Mouse (Mus musculus): ENCODE data around the gene Tmem101. TPM values are rescaled to one million over a fixed set of nuclear protein-coding genes. Genes with fewer than 3 reads are reported as not detected.

The Tmem101 gene
- 37.9 and 40.4 TPM in 2 replicates for polyA plus RNA-seq (2016; fragmentation: Nextera tagmentation; extraction: Ambion mirVana)

DNA sequence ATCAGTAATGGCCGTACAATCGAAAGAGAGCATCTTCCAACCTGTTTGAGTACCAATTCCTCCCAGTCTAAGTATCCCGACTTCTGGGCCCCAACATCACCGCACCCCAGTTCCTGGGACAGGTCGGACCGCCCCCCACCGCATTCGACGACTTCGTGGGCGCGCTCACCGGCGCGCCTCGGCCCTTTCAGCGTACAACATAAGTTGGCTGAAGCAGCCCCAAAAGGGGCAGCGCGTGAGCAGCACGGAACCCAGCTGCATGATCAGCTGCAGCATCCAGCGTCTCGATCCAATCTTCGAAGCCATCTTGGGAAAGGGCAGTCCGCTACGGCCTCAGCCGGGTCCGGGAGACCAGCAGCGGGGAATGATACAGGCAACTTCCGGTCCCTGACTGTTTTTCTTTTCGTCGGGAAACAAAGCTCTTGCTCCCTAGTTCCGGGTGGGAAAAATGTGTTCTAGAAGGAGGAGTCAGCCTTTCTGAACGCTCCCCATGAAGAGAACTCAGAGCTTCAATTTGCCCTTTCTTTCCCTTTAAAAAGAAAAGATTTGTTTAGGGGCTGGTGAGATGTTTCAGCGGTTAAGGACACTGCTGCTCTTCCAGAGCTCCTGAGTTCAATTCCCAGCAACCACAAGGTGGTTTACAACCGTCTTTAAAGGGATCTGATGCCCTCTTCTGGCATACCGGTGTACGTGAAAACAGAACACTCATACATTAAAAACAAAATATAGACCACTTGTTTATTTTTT, at the start of gene Tmem101:
Gene Tmem101, minus strand, starts transcription at position 366 of the 747 bp plus-strand sequence.
- peaks cover 9% of the 10 kb centered on the region for H3K4me1 ChIP-seq
- no peaks in the 10 kb centered on the region for H3K27me3 ChIP-seq
- peak within 1 kb of the TSS; percentile 82 for H3K27ac ChIP-seq
- peak within 1 kb of the TSS; percentile 93 for H3K4me2 ChIP-seq (replicated peaks)
- under 1% methylated on average over 37 of the region's 37 CpGs for WGBS
- ATAC-seq (ENCODE audit: low FRiP score): peak; percentile 86
- peak within 1 kb of the TSS; percentile 83 for H3K4me3 ChIP-seq
- H3K9ac ChIP-seq: peak within 1 kb of the TSS; percentile 79
- no peaks in the 10 kb centered on the region for H3K9me3 ChIP-seq (replicated peaks)
- peaks cover 22% of the 10 kb centered on the region; the same call in 1 of the 2 replicates for H3K36me3 ChIP-seq

DNA sequence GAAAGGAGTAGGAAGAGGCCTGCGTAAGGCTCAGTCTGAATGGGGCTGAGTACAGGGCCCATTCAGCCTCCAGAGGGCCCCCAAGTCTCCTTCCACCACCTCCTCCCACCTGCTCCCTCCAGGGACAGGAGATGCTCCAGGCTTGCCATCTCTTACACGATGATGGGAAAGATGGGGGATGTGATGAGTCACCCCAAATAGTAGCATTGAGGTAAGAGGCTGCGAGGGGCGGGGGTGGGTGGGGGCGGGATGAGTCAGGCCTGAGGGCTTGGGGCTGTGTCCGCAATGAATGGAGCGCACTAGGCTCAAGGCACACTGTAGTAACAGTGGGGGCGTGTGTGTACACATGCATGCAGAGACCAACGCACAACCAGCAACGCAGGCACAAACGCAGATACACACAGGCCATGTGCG, 45.2 kb upstream of the Tmem101 start:
- no peak overlapping the region for H3K4me2 ChIP-seq (replicated peaks)
- peaks cover 96% of the 10 kb centered on the region for H3K36me3 ChIP-seq
- H3K9ac ChIP-seq: no peak overlapping the region
- no peaks in the 10 kb centered on the region for H3K27me3 ChIP-seq
- 82% methylated on average over 12 of the region's 12 CpGs for WGBS
- H3K4me3 ChIP-seq: no peak overlapping the region
- H3K9me3 ChIP-seq (replicated peaks): no peaks in the 10 kb centered on the region
- H3K4me1 ChIP-seq: peaks cover under 1% of the 10 kb centered on the region; the same call in 1 of the 2 replicates
- no peak for ATAC-seq (ENCODE audit: low FRiP score)
- H3K27ac ChIP-seq: no peak overlapping the region

DNA sequence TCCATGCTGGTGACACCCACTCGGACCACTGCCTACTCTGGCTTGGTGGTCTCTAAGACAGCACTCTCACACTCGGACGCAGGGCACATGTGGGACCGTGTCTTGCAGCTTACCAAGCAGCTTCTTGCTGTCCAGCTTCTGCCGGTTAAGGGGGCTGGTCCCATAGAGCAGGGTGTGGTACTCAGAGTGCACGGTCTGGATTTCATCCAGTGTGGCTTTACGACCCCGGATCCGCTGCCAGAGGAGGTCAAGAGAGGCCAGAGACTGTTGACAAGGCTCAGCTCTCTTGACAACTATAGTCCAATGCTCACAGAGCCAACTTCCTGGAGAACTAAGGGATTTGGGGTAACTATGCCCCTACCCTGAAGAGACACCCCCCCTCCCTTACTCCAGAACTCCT, 43.7 kb upstream of the Tmem101 start:
- no peak overlapping the region for H3K9ac ChIP-seq
- no peaks in the 10 kb centered on the region for H3K9me3 ChIP-seq (replicated peaks)
- H3K27ac ChIP-seq: no peak overlapping the region
- no peak overlapping the region for H3K4me3 ChIP-seq
- H3K4me2 ChIP-seq (replicated peaks): no peak overlapping the region
- peaks cover 96% of the 10 kb centered on the region for H3K36me3 ChIP-seq
- no peaks in the 10 kb centered on the region for H3K4me1 ChIP-seq
- H3K27me3 ChIP-seq: no peaks in the 10 kb centered on the region
- no peak for ATAC-seq (ENCODE audit: low FRiP score)
- 82% methylated on average over 9 of the region's 9 CpGs for WGBS

DNA sequence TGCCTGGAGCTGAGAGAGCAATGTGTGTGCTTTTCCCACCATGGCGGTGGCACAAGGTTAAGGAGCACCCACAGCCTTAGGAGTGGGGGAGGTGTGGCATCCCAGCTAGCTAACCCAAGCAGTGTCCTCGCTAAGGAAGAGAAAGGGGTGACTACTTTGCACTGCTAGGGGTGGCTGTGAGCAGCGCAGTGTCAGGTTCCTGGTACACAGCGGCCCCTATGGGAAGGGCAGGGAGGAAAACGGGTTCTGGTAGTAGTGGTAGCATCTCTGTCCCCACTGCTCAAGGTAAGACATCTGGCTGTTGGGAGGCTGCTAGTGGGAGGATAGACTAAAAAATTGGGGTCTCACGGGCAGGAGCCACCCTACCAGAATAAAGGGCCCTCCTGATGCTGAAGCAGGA, 42.0 kb upstream of the Tmem101 start:
- WGBS: 69% methylated on average over 6 of the region's 6 CpGs
- H3K36me3 ChIP-seq: peaks cover 96% of the 10 kb centered on the region

DNA sequence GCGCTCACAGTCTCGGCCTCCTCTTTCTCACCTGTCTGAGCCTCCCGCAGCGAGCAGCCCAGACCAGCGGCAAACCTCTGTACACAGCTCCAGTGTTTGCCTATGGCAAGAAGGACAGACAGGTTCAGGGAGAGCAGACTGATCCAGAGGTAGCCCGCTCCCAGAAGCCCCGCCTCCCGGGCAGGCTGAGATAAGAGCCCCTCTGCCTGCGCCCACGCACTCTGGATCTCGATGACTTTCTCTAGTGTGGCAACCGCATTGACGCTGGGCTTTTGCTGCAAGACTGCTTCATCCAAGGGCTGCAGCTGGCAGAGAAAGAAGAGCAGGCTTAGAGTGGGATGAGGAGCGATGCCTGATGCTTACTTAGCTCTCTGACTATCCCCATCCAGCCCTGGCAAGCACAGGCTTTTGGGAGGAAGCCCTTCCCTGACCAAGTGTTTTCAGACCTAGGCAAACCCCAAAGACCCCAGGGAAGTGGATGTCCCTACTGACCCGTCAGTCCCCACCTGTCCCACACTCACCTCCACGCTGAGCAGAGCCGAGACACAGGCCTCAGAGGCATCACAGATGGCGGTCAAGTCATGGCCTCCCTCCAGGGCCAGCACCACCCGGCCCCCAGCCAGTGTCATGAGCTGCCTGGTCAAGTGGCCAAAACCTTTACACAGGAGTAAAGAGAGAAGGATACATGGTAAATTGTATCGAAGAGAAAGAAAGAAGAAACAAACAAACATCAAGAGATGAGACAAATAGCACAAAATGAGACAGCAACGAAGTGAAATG, 40.0 kb upstream of the Tmem101 start:
- ATAC-seq (ENCODE audit: low FRiP score): no peak
- Histone ChIP-seq H3K9ac (no peak overlapping the region), H3K36me3 (peaks cover 83% of the 10 kb centered on the region)

More for the DNA sequence above, 42.0 kb upstream of the Tmem101 start:
- Histone ChIP-seq H3K4me1 (no peaks in the 10 kb centered on the region), H3K27ac (no peak overlapping the region), H3K9ac (no peak overlapping the region), H3K27me3 (no peaks in the 10 kb centered on the region), H3K4me3 (no peak overlapping the region), H3K9me3 (replicated peaks) (no peaks in the 10 kb centered on the region), H3K4me2 (replicated peaks) (no peak overlapping the region)
- ATAC-seq (ENCODE audit: low FRiP score): no peak

DNA sequence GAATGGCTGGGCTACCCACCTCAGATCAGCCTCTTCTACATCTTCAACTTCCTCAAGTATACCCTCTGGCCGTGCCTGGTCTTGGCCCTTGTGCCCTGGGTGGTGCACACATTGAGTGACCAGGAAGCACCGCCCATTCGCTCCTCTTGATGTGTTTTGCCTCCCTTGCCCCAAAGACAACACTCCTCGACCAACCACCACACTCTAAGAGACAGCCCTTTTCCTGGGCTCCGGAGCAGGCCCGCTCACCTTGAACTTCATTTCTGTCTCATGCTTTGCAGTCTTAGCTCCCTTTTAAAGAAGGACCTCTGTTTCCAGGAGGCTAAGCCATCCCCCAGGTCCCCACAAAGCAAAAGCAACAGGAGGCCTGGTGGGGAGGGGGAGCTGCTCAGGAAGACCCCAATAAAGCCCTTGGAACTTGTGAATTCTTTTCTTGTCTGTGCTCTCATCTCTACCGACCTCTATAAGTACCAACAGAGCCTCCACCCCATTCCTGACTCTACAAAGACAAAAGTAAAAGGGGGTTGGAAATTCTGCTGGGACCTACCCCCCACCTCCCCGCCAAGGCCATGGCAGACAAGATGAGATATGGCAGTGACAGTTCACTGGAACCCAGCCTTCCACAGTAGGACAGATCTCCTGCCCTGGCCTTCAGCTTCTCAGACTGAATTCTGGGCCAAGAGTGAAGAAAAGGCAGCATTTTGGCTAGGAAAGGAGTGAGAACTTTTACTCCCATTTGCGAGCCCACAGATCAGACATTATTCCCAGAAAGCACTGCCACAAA, 37.6 kb upstream of the Tmem101 start:
- no peak for ATAC-seq (ENCODE audit: low FRiP score)
- H3K27me3 ChIP-seq: no peaks in the 10 kb centered on the region
- WGBS: 87% methylated on average over 9 of the region's 9 CpGs
- H3K4me2 ChIP-seq (replicated peaks): no peak overlapping the region
- no peak overlapping the region for H3K27ac ChIP-seq
- peaks cover 60% of the 10 kb centered on the region for H3K36me3 ChIP-seq
- peaks cover 16% of the 10 kb centered on the region for H3K4me1 ChIP-seq
- H3K9me3 ChIP-seq (replicated peaks): no peaks in the 10 kb centered on the region
- H3K4me3 ChIP-seq: no peak overlapping the region
- no peak overlapping the region for H3K9ac ChIP-seq

More for the DNA sequence above, 40.0 kb upstream of the Tmem101 start:
- Histone ChIP-seq H3K27ac (no peak overlapping the region), H3K4me3 (no peak overlapping the region), H3K4me2 (replicated peaks) (no peak overlapping the region), H3K27me3 (no peaks in the 10 kb centered on the region), H3K4me1 (peaks cover 2% of the 10 kb centered on the region), H3K9me3 (replicated peaks) (no peaks in the 10 kb centered on the region)
- WGBS: 85% methylated on average over 21 of the region's 21 CpGs

DNA sequence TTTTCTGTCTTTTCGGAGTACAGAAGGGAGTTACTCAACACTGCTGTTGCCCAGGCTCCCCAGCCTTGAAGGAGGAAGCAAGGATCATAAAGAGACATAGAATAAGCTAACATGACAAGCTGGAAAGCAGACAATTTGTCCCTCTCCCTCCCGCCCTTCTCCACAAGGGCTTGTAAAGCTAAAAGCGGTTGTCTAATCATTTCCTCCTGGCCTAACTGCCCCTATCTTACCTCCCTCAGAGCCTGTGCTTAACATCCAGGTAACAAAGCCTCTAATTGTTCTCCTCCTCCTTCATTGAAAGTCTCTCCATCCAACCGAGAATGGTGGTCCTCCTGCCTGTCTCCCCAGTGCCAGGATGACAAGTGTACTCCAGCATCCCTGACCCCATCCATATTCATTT, 34.6 kb upstream of the Tmem101 start:
- Histone ChIP-seq H3K9me3 (replicated peaks) (no peaks in the 10 kb centered on the region), H3K36me3 (peaks cover 30% of the 10 kb centered on the region), H3K4me2 (replicated peaks) (peak overlapping the region; percentile 76), H3K4me1 (peaks cover 16% of the 10 kb centered on the region), H3K9ac (0 out of 2 replicates have a peak overlapping the region, but pooled peaks have one; percentile 5), H3K4me3 (peak overlapping the region; percentile 54; the same call in 1 of the 2 replicates), H3K27me3 (no peaks in the 10 kb centered on the region), H3K27ac (no peak overlapping the region)
- WGBS: 44% methylated on average over 4 of the region's 4 CpGs
- no peak for ATAC-seq (ENCODE audit: low FRiP score)

DNA sequence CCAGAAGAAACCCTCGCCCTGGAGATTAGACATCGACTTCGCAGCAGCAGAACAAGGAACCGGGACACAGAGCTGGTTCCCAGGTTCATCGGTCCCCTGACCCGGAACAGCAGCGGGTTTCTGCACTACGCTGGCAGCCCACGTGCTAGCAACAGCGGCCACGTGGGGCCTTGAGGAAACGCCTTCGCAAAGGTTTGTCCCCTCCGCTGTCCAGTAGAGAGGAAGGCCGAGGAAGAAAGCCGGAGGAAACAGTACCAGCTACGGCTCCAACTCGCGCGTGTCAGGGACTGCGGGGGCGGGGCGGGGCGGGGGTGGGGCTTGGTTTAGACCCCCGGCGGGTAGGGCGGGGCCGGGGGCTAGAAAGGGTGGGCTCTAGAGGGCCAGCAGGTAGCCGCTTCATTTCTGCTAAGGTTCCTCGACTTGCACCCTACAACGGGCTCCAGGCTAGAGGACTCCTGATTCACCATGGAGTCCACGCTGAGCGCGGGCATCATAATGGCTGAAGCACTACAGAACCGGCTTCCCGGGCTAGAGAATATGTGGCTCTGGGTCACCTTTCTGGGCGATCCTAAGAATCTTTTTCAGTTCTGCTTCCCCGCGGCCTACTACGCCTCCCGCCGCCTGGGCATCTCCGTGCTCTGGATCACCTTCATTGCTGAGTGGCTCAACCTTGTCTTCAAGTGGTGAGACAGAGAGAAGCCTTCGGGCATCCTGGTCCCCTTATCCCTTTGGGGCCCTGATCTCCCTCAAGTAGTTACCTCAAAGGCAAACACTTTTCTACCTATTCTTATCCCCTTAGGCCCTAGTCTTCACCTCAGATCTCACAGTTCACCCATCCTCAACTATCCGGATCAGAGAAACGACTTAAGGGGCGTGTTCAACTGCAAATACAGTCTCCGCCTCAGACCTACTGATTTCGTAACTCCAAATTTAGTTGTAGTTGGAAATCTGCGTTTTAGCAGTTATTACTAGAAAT, 33.5 kb upstream of the Tmem101 start, which contains the start of gene G6pc3:
Gene G6pc3, plus strand, starts transcription at position 160 of the 976 bp plus-strand sequence.
- Histone ChIP-seq H3K9me3 (replicated peaks) (no peaks in the 10 kb centered on the region), H3K27ac (peak within 1 kb of the TSS; percentile 70)
- peak; percentile 63 for ATAC-seq (ENCODE audit: low FRiP score)

DNA sequence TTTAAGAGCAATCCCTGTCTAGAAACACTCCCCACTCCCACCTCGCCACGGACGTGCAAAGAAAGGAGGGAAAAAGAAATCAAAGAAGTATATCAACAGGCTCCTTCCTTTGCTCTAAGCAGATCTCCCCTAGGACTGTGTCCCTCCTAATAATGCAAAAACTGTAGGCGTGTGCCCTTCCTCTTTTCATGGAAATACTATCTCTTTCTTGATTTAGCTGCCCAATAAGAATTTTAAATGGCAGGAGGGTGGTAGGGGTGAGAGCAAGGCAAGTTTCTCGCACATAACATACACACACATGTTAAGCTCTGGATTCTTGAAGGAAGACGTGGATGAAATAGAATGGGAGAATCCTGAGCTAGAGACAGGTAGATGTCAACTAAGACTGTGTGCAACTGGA, 32.8 kb upstream of the Tmem101 start:
- Histone ChIP-seq H3K36me3 (peaks cover 11% of the 10 kb centered on the region), H3K4me3 (peak overlapping the region; percentile 54), H3K4me2 (replicated peaks) (peak overlapping the region; percentile 76), H3K4me1 (peaks cover 19% of the 10 kb centered on the region), H3K27ac (no peak overlapping the region), H3K9me3 (replicated peaks) (no peaks in the 10 kb centered on the region), H3K27me3 (no peaks in the 10 kb centered on the region), H3K9ac (0 out of 2 replicates have a peak overlapping the region, but pooled peaks have one; percentile 70)
- peak; percentile 1; the same call in 1 of the 2 replicates for ATAC-seq (ENCODE audit: low FRiP score)
- WGBS: 69% methylated on average over 6 of the region's 6 CpGs

More for the DNA sequence above, 33.5 kb upstream of the Tmem101 start, which contains the start of gene G6pc3:
- peaks cover 19% of the 10 kb centered on the region for H3K36me3 ChIP-seq
- peaks cover 16% of the 10 kb centered on the region for H3K4me1 ChIP-seq
- peak within 1 kb of the TSS; percentile 54 for H3K4me3 ChIP-seq
- peak within 1 kb of the TSS; percentile 70 for H3K9ac ChIP-seq
- H3K27me3 ChIP-seq: no peaks in the 10 kb centered on the region
- WGBS: 3% methylated on average over 50 of the region's 50 CpGs
- H3K4me2 ChIP-seq (replicated peaks): peak within 1 kb of the TSS; percentile 76

DNA sequence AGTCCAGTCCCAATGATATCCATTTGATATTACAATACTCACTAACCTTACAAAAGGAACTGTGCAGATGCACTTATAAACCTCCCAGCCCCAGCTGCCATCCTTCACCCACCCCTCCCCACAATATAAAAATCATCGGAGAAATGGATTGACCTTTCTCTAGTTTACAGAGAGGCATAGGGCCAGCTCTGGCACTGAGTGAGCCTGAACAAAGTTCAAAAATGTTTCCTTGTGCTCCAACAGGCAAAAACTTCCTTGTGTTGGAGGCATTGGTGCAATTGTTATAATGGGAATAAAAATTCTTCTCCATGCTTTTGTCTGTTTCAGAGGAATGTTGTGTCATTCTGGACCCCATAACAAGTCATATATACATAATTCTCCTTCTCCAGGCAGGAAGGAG, 30.0 kb upstream of the Tmem101 start:
- no peak overlapping the region for H3K9ac ChIP-seq
- no peaks in the 10 kb centered on the region for H3K9me3 ChIP-seq (replicated peaks)
- peaks cover 8% of the 10 kb centered on the region for H3K36me3 ChIP-seq
- WGBS: 82% methylated on average over 1 of the region's 1 CpGs
- H3K27me3 ChIP-seq: no peaks in the 10 kb centered on the region
- no peak for ATAC-seq (ENCODE audit: low FRiP score)
- no peak overlapping the region for H3K27ac ChIP-seq
- H3K4me3 ChIP-seq: no peak overlapping the region
- peaks cover 23% of the 10 kb centered on the region for H3K4me1 ChIP-seq
- H3K4me2 ChIP-seq (replicated peaks): no peak overlapping the region

DNA sequence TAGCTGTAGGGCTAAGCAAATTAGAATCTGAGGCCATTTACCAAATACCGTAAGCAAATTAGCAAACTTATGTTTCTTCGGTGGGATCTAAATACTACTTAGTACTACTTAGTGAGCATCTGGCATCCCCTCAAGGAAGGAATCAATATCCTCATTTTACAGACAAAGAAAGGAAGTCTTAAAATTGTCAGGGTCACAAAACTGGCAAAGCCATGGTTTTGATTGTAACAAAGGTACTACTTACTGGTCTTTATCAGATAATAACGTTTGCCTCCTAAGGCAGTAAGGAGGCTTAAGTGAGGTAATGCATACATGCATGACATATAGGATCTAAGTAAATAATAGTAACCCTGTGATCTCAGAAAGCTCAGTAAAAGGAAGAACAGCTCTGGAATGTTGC, 29.5 kb upstream of the Tmem101 start:
- Histone ChIP-seq H3K27me3 (no peaks in the 10 kb centered on the region), H3K9me3 (replicated peaks) (no peaks in the 10 kb centered on the region), H3K36me3 (peaks cover 11% of the 10 kb centered on the region), H3K9ac (peak overlapping the region; percentile 94), H3K4me3 (peak overlapping the region; percentile 88), H3K4me1 (peaks cover 18% of the 10 kb centered on the region), H3K27ac (peak overlapping the region; percentile 97), H3K4me2 (replicated peaks) (peak overlapping the region; percentile 61)
- no peak for ATAC-seq (ENCODE audit: low FRiP score)
- WGBS: 62% methylated on average over 3 of the region's 3 CpGs

Measured in hindbrain, embryonic 12.5 days (tissue).